Comparison of ENCODE assay signal across 25 mouse cellular contexts in the genomic region with DNA sequence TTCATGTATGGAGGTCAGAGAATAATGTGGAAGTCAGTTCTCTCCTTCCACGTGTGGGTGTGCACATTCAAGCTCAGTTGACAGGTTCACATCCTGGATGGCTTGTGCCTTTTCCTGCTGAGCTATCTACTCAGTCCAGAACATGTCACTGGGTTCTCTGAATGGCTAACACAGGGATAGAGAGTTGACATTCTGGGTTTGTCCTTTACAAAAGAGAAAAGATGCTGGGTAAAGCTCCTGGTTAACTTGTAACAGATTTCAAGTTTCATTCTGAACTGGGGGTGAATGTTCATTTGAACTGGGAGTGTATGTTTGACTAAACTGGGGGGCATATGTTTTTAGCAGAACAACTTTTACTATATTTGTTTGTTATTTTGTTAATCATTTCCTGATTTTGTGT.
DNase-seq lines count a peak whose midpoint lies in the region; ATAC-seq and TF ChIP-seq lines count a peak whose summit lies in the region.
"Had no signal": no experiment of that assay in that cellular context is flagged by ENCODE, and none has a peak within 500 bp of the region (broad histone marks: within the 10 kb centered on the region; RNA-seq: fewer than 3 reads in every experiment).

No protein-coding gene starts in this region.

- 48% methylated on average over 1 of the region's 1 CpGs for WGBS in kidney, embryonic 15.5 days
- WGBS in kidney, embryonic 16.5 days: 46% methylated on average over 1 of the region's 1 CpGs
- 51% methylated on average over 1 of the region's 1 CpGs for WGBS in kidney, embryonic 14.5 days
- WGBS in olfactory bulb, adult 2 months: 47% methylated on average over 1 of the region's 1 CpGs

- no peaks in the 10 kb centered on the region for H3K36me3 ChIP-seq in kidney, embryonic 15.5 days
- no peaks in the 10 kb centered on the region for H3K36me3 ChIP-seq in kidney, embryonic 16.5 days (ENCODE audit: insufficient read depth, low read length)
- H3K36me3 ChIP-seq in kidney, embryonic 14.5 days (ENCODE audit: control insufficient read depth, insufficient read depth, low read length): no peaks in the 10 kb centered on the region
- H3K36me3 ChIP-seq: embryonic facial prominence, embryonic 10.5 days; embryonic facial prominence, embryonic 13.5 days; forebrain, embryonic 12.5 days; forebrain, embryonic 15.5 days; heart, embryonic 10.5 days; heart, embryonic 13.5 days; hindbrain, embryonic 12.5 days; hindbrain, embryonic 15.5 days had no signal

- no peak for ATAC-seq in kidney, embryonic 15.5 days (replicated peaks; ENCODE audit: low FRiP score)
- no peak for ATAC-seq in kidney, embryonic 16.5 days (ENCODE audit: low FRiP score, low TSS enrichment)
- ATAC-seq in kidney, embryonic 14.5 days (ENCODE audit: low FRiP score, low TSS enrichment): no peak
- ATAC-seq: CD4-positive, CD25-positive, alpha-beta regulatory T cell, adult 4 months; forebrain, embryonic 15.5 days had no signal

- no peak for TF ChIP-seq POLR2A in olfactory bulb, adult 2 months (IDR thresholded peaks at IDR 0.05; ENCODE audit: insufficient read depth, low read depth, low read length)

- no peak overlapping the region for H3K4me3 ChIP-seq in kidney, embryonic 15.5 days (replicated peaks)
- H3K4me3 ChIP-seq in kidney, embryonic 16.5 days (ENCODE audit: low read length): no peak overlapping the region
- no peak overlapping the region for H3K4me3 ChIP-seq in kidney, embryonic 14.5 days (ENCODE audit: low read length)
- no peak overlapping the region for H3K4me3 ChIP-seq in olfactory bulb, adult 2 months (ENCODE audit: insufficient read depth, low read depth, low read length)
- H3K4me3 ChIP-seq: embryonic facial prominence, embryonic 10.5 days; embryonic facial prominence, embryonic 13.5 days; erythroblast, embryonic 14.5 days; forebrain, embryonic 12.5 days; forebrain, embryonic 15.5 days; heart, adult 2 months; heart, embryonic 10.5 days; heart, embryonic 13.5 days; hindbrain, embryonic 12.5 days; hindbrain, embryonic 15.5 days had no signal

- no peak for TF ChIP-seq CTCF in olfactory bulb, adult 2 months (IDR thresholded peaks at IDR 0.05; ENCODE audit: insufficient read depth, low read depth, low read length)

- H3K4me1 ChIP-seq in kidney, embryonic 15.5 days: peaks cover 10% of the 10 kb centered on the region
- H3K4me1 ChIP-seq in kidney, embryonic 16.5 days (ENCODE audit: insufficient read depth, low read length): peaks cover 14% of the 10 kb centered on the region
- H3K4me1 ChIP-seq in kidney, embryonic 14.5 days (ENCODE audit: control insufficient read depth, insufficient read depth, low read length): no peaks in the 10 kb centered on the region
- peaks cover 7% of the 10 kb centered on the region; the same call in 1 of the 2 replicates for H3K4me1 ChIP-seq in olfactory bulb, adult 2 months (ENCODE audit: control insufficient read depth, insufficient read depth, low read length)
- H3K4me1 ChIP-seq: embryonic facial prominence, embryonic 13.5 days; forebrain, embryonic 15.5 days; hindbrain, embryonic 12.5 days had no signal

- H3K4me2 ChIP-seq in kidney, embryonic 15.5 days: no peak overlapping the region
- H3K4me2 ChIP-seq in kidney, embryonic 16.5 days (replicated peaks; ENCODE audit: low read depth, low read length): no peak overlapping the region
- no peak overlapping the region for H3K4me2 ChIP-seq in kidney, embryonic 14.5 days (replicated peaks; ENCODE audit: low read depth, low read length)
- H3K4me2 ChIP-seq: embryonic facial prominence, embryonic 13.5 days; forebrain, embryonic 12.5 days; forebrain, embryonic 15.5 days; heart, embryonic 13.5 days; hindbrain, embryonic 12.5 days; hindbrain, embryonic 15.5 days had no signal

- no peaks in the 10 kb centered on the region for H3K9me3 ChIP-seq in kidney, embryonic 15.5 days (replicated peaks)
- H3K9me3 ChIP-seq in kidney, embryonic 16.5 days (ENCODE audit: low read length): no peaks in the 10 kb centered on the region
- no peaks in the 10 kb centered on the region for H3K9me3 ChIP-seq in kidney, embryonic 14.5 days (ENCODE audit: control insufficient read depth, low read length)
- H3K9me3 ChIP-seq: embryonic facial prominence, embryonic 10.5 days; embryonic facial prominence, embryonic 13.5 days; forebrain, embryonic 12.5 days; forebrain, embryonic 15.5 days; heart, embryonic 10.5 days; heart, embryonic 13.5 days; hindbrain, embryonic 12.5 days; hindbrain, embryonic 15.5 days had no signal

- peak; percentile 34 for DNase-seq in kidney, adult 18-20 months
- DNase-seq in spleen, adult 12 weeks (ENCODE audit: low spot score): no peak
- DNase-seq: adrenal gland, adult 2 months; adrenal gland, postnatal 14 days; cerebellum, adult 11 months; cerebellum, adult 2 months; cerebellum, adult 9-11 months; cerebellum, postnatal 25 days; embryo, embryonic 11 days; gastrocnemius, postnatal 25 days; heart, adult 2 months had no signal

- no peak overlapping the region for H3K27ac ChIP-seq in kidney, embryonic 15.5 days
- H3K27ac ChIP-seq in kidney, embryonic 16.5 days (ENCODE audit: low read length): peak overlapping the region; percentile 17; the same call in 1 of the 2 replicates
- no peak overlapping the region; the same call in 1 of the 2 replicates for H3K27ac ChIP-seq in kidney, embryonic 14.5 days (ENCODE audit: low read depth, low read length)
- H3K27ac ChIP-seq in olfactory bulb, adult 2 months (ENCODE audit: insufficient read depth, low read depth, low read length): peak overlapping the region; percentile 8; the same call in 1 of the 2 replicates
- H3K27ac ChIP-seq: embryonic facial prominence, embryonic 10.5 days; embryonic facial prominence, embryonic 13.5 days; forebrain, embryonic 12.5 days; forebrain, embryonic 15.5 days; heart, adult 2 months; heart, embryonic 10.5 days; heart, embryonic 13.5 days; hindbrain, embryonic 12.5 days; hindbrain, embryonic 15.5 days had no signal

- H3K9ac ChIP-seq in kidney, embryonic 15.5 days: no peak overlapping the region
- no peak overlapping the region for H3K9ac ChIP-seq in kidney, embryonic 16.5 days (replicated peaks; ENCODE audit: low read length)
- no peak overlapping the region for H3K9ac ChIP-seq in kidney, embryonic 14.5 days (ENCODE audit: low read depth, low read length)
- H3K9ac ChIP-seq: embryonic facial prominence, embryonic 13.5 days; forebrain, embryonic 12.5 days; forebrain, embryonic 15.5 days; heart, embryonic 13.5 days; hindbrain, embryonic 12.5 days; hindbrain, embryonic 15.5 days had no signal

- H3K27me3 ChIP-seq in kidney, embryonic 15.5 days: no peaks in the 10 kb centered on the region
- no peaks in the 10 kb centered on the region for H3K27me3 ChIP-seq in kidney, embryonic 16.5 days (ENCODE audit: insufficient read depth, low read length)
- no peaks in the 10 kb centered on the region for H3K27me3 ChIP-seq in kidney, embryonic 14.5 days (ENCODE audit: control insufficient read depth, insufficient read depth, low read length)
- H3K27me3 ChIP-seq: embryonic facial prominence, embryonic 13.5 days; forebrain, embryonic 12.5 days; forebrain, embryonic 15.5 days; heart, embryonic 13.5 days; hindbrain, embryonic 12.5 days; hindbrain, embryonic 15.5 days had no signal

Comparison
In these comparisons a context has a peak if more than half of its experiments do, and no peak if none do; other contexts are left out.
1. H3K27ac ChIP-seq: peak in kidney, embryonic 16.5 days (single experiment) and olfactory bulb, adult 2 months (single experiment); none in kidney, embryonic 15.5 days (single experiment) and kidney, embryonic 14.5 days (single experiment).